Mouse (Mus musculus) cerebellum, postnatal 25 days (tissue): ENCODE data around the gene Rint1.

Source experiments
- DNase-seq, 2 experiments: peaks; one replicate each; pipeline ENCODE4 v3.0.0; 2021; ENCODE audit warnings: mixed read lengths in 2 of 2

Rint1 gene

GRCm38 (mm10) chr5:23787536-23788389, at the start of gene Rint1:
Rint1 (plus strand) TSS chr5:23787711.
- DNase-seq, result peak; percentile 96 to 98

- no peak for DNase-seq
Observed at GRCm38 (mm10) chr5:23743261-23743660, 44.2 kb upstream of the Rint1 start.

DNA sequence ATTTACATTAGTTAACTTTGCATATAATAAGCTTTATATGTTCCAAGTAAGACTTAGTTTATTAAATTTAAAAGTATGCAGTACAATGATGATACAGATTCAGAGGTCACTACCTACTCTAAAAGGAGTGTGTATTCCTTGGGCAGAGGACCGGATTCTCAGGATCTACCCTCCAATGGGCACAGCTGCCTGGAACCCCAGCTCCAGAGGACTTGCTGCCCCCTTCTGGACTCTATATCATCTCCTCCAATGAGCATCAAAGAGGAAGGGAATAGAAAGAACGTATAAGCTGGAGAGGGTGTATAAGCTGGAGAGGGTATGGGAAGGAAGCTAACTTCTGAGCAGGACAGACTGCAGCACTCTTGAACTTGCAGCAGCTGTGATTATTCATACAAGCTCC, 37.6 kb upstream of the Rint1 start:
- no peak for DNase-seq

DNA sequence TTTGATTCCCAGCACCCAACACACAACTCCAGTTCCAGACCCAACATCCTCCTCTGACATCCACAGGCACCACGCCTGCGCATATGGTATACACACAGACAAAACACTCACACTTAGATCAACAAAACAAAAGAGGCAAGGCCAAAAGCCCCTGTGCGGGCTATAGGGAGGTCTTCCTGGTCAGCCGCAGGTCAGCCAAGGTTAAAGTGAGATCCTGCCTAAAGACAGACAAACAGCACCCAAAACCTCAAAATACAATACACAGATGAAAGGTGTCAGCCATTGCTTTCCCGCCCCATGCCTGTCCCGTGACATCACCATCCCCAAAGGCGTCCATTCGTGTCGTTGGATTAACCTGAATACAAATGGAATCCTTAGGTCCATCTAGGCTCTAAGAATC, 31.9 kb upstream of the Rint1 start:
- DNase-seq, result no peak

- no peak for DNase-seq
Observed at GRCm38 (mm10) chr5:23756368-23756767, 31.1 kb upstream of the Rint1 start.

GRCm38 (mm10) chr5:23758633-23759032, 28.9 kb upstream of the Rint1 start:
- peak; percentile 22 to 49 for DNase-seq

GRCm38 (mm10) chr5:23762531-23762930, 25.0 kb upstream of the Rint1 start:
- DNase-seq, result no peak

DNA sequence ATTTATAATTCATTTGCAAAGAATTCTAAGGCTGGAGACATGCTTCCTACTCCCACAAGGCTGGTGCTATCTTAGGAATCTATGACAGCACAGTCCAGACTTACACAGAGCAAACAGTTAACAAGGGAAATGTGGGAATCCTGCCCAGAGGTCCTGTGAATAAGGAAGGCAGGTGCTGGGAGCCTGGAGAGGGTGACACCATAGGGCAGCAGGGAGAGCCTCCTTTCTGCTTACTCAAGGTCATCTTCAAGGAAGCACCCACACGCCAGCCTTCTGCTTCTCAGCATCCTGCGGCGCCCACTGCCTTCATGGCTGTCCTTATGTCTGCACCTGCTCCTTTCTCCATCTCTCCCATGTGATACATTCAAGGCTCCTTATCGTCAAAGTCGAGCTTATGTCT, 23.0 kb upstream of the Rint1 start:
- no peak for DNase-seq

- DNase-seq, result no peak
Observed at GRCm38 (mm10) chr5:23771105-23771504, 16.4 kb upstream of the Rint1 start.

- no peak for DNase-seq
Observed at GRCm38 (mm10) chr5:23774186-23774585, 13.3 kb upstream of the Rint1 start.

DNA sequence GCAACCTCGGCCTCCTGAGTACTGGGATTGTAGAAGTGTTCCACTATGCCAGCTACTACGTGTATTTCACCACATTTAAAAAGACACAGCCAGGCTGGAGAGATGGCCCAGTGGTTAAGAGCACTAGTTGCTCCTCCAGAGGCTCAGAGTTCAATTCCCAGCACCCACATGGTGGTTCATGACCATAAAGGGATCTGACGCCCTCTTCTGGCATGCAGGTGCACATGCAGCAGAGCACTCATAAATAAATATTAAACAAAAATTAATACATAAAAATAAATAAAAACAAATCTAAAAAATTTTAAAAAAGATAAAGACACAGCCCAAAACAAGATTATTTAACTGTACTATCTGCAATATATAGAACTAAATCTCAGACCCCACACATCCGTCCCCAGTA, 7.0 kb upstream of the Rint1 start:
- no peak for DNase-seq

DNA sequence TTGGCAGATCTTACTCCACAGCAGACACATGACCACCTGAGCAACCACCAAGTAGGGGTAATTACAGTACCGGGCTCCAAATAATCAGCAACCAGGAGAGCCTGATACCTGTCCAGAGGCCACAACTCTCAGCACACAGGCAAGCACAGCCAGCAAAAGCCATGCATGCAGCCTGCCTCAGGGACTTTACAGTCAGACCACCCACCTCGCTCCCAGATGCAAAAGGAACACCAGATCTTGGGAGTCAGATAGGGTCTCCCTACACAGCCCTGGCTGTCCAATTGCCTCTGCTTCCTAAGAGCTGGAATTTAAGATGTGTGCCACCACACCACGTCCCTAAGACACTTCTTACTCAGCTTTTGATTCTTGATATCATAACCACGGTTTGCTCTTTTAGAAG, 6.3 kb upstream of the Rint1 start:
- DNase-seq, result no peak

DNA sequence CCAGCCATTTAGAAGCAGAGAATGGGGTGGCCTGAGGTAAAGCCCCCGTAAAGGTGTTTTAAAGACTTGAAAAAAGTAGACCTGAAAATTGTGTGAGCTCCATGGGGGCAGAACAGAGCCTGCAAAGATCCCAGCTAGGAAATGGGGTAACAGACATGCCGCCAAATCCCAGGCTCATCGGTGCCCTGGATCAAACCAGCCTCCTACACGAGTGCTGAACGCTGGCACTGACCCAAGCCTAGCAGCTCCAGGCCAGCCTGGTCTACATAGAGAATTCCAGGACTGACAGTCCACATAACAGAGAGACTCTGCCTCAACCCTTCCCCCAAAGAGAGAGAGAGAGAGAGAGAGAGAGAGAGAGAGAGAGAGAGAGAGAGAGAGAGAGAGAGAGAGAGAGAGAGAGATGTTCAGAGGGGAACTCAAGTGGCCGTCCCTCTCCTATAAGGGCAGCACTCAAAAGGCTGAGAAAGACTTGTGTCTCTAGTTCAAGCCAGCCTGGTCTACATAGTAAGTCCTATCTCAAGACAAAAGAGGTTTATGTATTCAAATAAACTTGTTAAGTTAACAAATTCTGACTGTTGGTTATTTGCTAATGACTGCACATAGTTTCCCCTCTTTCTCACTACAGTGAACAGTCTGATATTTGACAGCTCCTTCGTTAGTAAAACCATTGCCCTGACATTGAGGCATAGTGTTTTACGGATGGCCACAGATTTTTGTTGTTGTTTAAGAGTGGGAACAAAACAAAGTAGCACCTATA, 5.3 kb upstream of the Rint1 start:
- peak in 1 of 2 experiments; percentile 32 for DNase-seq

GRCm38 (mm10) chr5:23782931-23783877, 4.3 kb upstream of the Rint1 start, which contains the start of gene Pus7:
Pus7 (minus strand) TSS chr5:23783711.
- peak; percentile 89 to 94 for DNase-seq

DNA sequence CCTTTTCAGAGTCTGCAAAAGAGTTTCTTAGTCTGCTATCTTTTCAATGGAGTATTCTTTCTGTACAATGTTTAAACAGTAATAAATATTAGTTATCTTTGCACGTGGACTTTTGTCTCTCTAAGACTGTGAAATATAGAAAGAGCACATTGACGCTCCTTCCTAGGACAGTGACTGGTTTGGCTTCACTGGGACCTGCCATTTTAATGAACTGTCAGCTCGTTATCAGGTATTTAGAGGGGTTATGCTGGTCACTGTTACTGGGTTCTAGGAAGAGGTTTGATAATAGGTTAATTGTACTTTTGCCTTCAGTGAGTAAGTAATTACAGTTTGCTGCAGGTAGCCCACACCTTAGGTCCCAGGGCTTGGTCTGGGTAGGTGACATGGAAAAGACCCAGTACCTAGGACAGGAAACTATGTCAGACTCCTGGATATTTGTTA, 899 bp downstream of the Rint1 start:
- no peak for DNase-seq

GRCm38 (mm10) chr5:23789078-23789612, 1.6 kb downstream of the Rint1 start:
- no peak for DNase-seq

DNA sequence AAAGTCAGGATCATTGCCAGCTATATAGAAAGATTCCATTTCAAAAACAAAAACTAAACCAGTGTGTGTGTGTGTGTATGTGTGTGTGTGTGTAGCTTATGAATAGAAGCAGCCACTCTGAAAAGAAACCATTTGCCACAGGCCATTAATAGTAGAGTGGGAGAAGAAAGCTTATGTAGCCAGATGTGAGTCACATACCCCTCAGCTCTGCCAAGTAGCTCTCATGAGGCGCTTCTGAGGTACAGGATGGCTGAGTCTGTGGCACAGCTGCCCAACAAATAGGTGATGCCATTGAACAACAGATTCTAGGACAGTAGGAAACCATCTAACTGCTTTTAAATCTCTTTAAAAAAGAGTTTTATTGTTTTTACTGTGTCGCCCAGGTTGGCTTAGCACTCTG, 5.2 kb downstream of the Rint1 start:
- DNase-seq, result no peak

GRCm38 (mm10) chr5:23814841-23815240, 27.3 kb downstream of the Rint1 start:
- DNase-seq, result no peak

DNA sequence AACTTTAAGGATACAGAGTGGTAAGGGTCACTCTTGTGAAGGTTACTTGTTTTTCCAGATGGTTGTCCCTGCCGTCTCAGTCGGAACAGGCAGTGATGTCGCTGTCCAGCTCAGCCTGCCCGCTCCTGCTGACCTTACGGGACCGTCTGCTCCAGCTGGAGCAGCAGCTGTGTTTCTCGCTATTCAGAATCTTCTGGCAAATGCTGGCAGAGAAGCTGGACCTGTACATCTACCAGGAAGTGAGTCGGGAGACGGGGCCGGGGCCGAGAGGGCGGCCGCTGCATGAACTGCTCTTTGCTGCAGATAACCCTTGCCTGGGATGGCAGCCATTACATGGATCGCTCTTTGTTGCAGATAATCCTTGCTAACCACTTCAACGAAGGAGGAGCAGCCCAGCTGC, 29.2 kb downstream of the Rint1 start:
- DNase-seq, result no peak

- DNase-seq, result no peak
Observed at GRCm38 (mm10) chr5:23822306-23822705, 34.8 kb downstream of the Rint1 start.

DNA sequence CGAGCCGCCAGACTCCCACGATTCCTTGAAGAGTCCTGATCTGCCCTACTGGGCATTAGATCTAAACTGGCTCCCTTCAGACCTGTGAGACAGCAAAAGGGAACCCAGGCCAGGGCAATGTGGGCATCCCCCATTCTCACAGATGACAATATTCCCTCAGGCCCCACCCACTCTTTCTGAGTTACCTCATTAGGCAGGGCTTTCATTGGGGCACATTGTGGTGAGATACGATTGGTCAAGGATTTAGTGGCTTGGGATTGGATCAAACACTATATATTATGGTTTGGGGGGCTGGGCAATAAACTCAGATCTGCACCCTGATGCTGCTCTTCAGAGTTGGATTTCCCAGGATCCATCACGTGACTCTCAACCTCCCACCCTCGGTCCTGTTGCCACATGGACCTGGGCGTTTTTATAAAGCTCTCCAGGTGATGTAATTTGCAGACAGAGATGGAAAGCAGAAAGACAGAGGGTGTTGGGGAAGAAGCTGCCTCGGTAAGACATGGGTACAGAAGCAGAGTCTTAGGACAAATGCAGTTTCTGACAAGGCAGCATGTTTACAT, 36.7 kb downstream of the Rint1 start:
- no peak for DNase-seq
